Mouse (Mus musculus) gastrocnemius, adult 18-20 months (tissue): Measurements from ENCODE around the gene Gm49318. TPM values are rescaled to one million over a fixed set of nuclear protein-coding genes. Genes with fewer than 3 reads are reported as not detected.

Experiments
- microRNA-seq: library from miRNA; unstranded; fragments of <30 nt; microRNA quantifications from one replicate; pipeline ENCODE4 v1.2.0, GENCODE M21; 2021
- total RNA-seq, 2 experiments: library from RNA; stranded (reverse); gene quantifications; 2 replicates each; pipeline ENCODE4 v1.2.3; 2021

Gene Gm49318
- total RNA-seq, 2 experiments from 2014 or later, result not detected

Small RNA genes within 50 kb of the gene (microRNA-seq; reads per million reads assigned to microRNA genes)
- gene Mir7084, result not detected

Other genes starting within 250 kb of the Gm49318 start
- gene Angptl8, start 235.7 kb downstream of the Gm49318 start, total RNA-seq, result under 1 TPM in 1 of 2 experiments, not detected in 1; 0.26 TPM
- gene Dock6, start 218.6 kb downstream of the Gm49318 start, total RNA-seq, result 1 to 10 TPM; 7.4 to 8.7 TPM
- 1 to 10 TPM; 1.9 to 4.3 TPM for gene Rab3d, start 153.1 kb downstream of the Gm49318 start, total RNA-seq
- under 1 TPM; 0.71 to 0.85 TPM for gene Ccdc159, start 143.8 kb downstream of the Gm49318 start, total RNA-seq
- gene Tmem205, start 143.7 kb downstream of the Gm49318 start, total RNA-seq, result 10 to 100 TPM; 10.5 to 13.8 TPM
- under 1 TPM; 0.50 to 0.81 TPM for gene Plppr2, start 134.2 kb downstream of the Gm49318 start, total RNA-seq
- gene Swsap1, start 115.5 kb downstream of the Gm49318 start, total RNA-seq, result 1 to 10 TPM; 2.1 to 2.3 TPM
- gene Epor, start 107.8 kb downstream of the Gm49318 start, total RNA-seq, result under 1 TPM in 1 of 2 experiments, not detected in 1; 0.21 TPM
- gene Rgl3, start 81.8 kb downstream of the Gm49318 start, total RNA-seq, result under 1 TPM; 0.39 to 0.55 TPM
- not detected for gene Ccdc151, start 68.6 kb downstream of the Gm49318 start, total RNA-seq
- gene Prkcsh, start 68.5 kb downstream of the Gm49318 start, total RNA-seq, result 10 to 100 TPM; 24.4 to 27.9 TPM
- under 1 TPM in 1 of 2 experiments, not detected in 1; 0.24 TPM for gene Elavl3, start 19.2 kb downstream of the Gm49318 start, total RNA-seq
- gene Zfp653, start 117 bp upstream of the Gm49318 start, total RNA-seq, result 1 to 10 TPM; 3.2 to 3.7 TPM
- gene Ecsit, start 14.2 kb upstream of the Gm49318 start, total RNA-seq, result 10 to 100 TPM; 89.2 to 92.1 TPM
- 1 to 10 TPM; 3.1 to 6.5 TPM for gene Cnn1, start 28.0 kb upstream of the Gm49318 start, total RNA-seq
- 10 to 100 TPM; 37.9 to 39.1 TPM for gene Elof1, start 45.9 kb upstream of the Gm49318 start, total RNA-seq
- gene Acp5, start 64.5 kb upstream of the Gm49318 start, total RNA-seq, result 1 to 10 TPM in 1 of 2 experiments, under 1 TPM in 1; 0.94 to 2.3 TPM
- 10 to 100 TPM; 33.4 to 36.9 TPM for gene Pigyl, start 85.6 kb upstream of the Gm49318 start, total RNA-seq
- not detected for gene Zfp872, start 116.8 kb upstream of the Gm49318 start, total RNA-seq
- gene Zfp809, start 154.5 kb upstream of the Gm49318 start, total RNA-seq, result 1 to 10 TPM; 6.1 to 6.3 TPM
- gene Zfp599, start 188.6 kb upstream of the Gm49318 start, total RNA-seq, result not detected
- gene Zfp810, start 236.4 kb upstream of the Gm49318 start, total RNA-seq, result under 1 TPM; 0.34 to 0.36 TPM